Mouse (Mus musculus): ENCODE measurements around the gene Llcfc1. TPM values are rescaled to one million over a fixed set of nuclear protein-coding genes. Genes with fewer than 3 reads are reported as not detected.

Llcfc1 gene
- polyA plus RNA-seq, 1 experiment from 2014 or later = not detected

GRCm38 (mm10) chr6:41721430-41721829, 37.2 kb downstream of the Llcfc1 start:
- Histone ChIP-seq H3K27me3 (ENCODE audit: control insufficient read depth, insufficient read depth, low read length) (no peaks in the 10 kb centered on the region), H3K4me3 (replicated peaks; ENCODE audit: low read depth, low read length) (no peak overlapping the region), H3K4me2 (ENCODE audit: low read length) (no peak overlapping the region), H3K27ac (replicated peaks; ENCODE audit: low read depth, low read length) (no peak overlapping the region), H3K9me3 (ENCODE audit: control insufficient read depth, low read length) (no peaks in the 10 kb centered on the region), H3K9ac (replicated peaks; ENCODE audit: low read length) (no peak overlapping the region), H3K36me3 (ENCODE audit: control insufficient read depth, insufficient read depth, low read length) (no peaks in the 10 kb centered on the region), H3K4me1 (ENCODE audit: control insufficient read depth, insufficient read depth, low read length) (no peaks in the 10 kb centered on the region)
- DNase-seq = no peak
- 85% methylated on average over 2 of the region's 2 CpGs for WGBS
- ATAC-seq (ENCODE audit: low FRiP score, low TSS enrichment) = no peak

GRCm38 (mm10) chr6:41727989-41728609, 43.9 kb downstream of the Llcfc1 start:
- WGBS = 78% methylated on average over 1 of the region's 1 CpGs
- DNase-seq (no peak), ATAC-seq (ENCODE audit: low FRiP score, low TSS enrichment) (no peak)
- no peaks in the 10 kb centered on the region for H3K9me3 ChIP-seq (ENCODE audit: control insufficient read depth, low read length)
- H3K36me3 ChIP-seq (ENCODE audit: control insufficient read depth, insufficient read depth, low read length) = no peaks in the 10 kb centered on the region
- H3K27me3 ChIP-seq (ENCODE audit: control insufficient read depth, insufficient read depth, low read length) = no peaks in the 10 kb centered on the region
- H3K4me3 ChIP-seq (replicated peaks; ENCODE audit: low read depth, low read length) = no peak overlapping the region
- no peaks in the 10 kb centered on the region for H3K4me1 ChIP-seq (ENCODE audit: control insufficient read depth, insufficient read depth, low read length)
- no peak overlapping the region for H3K4me2 ChIP-seq (ENCODE audit: low read length)
- no peak overlapping the region for H3K9ac ChIP-seq (replicated peaks; ENCODE audit: low read length)
- no peak overlapping the region for H3K27ac ChIP-seq (replicated peaks; ENCODE audit: low read depth, low read length)

- H3K27ac ChIP-seq (replicated peaks; ENCODE audit: low read depth, low read length) = no peak overlapping the region
- H3K9ac ChIP-seq (replicated peaks; ENCODE audit: low read length) = no peak overlapping the region
- ATAC-seq (ENCODE audit: low FRiP score, low TSS enrichment) = no peak
- no peak overlapping the region for H3K4me3 ChIP-seq (replicated peaks; ENCODE audit: low read depth, low read length)
- no peaks in the 10 kb centered on the region for H3K4me1 ChIP-seq (ENCODE audit: control insufficient read depth, insufficient read depth, low read length)
- no peaks in the 10 kb centered on the region for H3K36me3 ChIP-seq (ENCODE audit: control insufficient read depth, insufficient read depth, low read length)
- no peak overlapping the region for H3K4me2 ChIP-seq (ENCODE audit: low read length)
- DNase-seq = no peak
- 89% methylated on average over 5 of the region's 5 CpGs for WGBS
- no peaks in the 10 kb centered on the region for H3K27me3 ChIP-seq (ENCODE audit: control insufficient read depth, insufficient read depth, low read length)
- H3K9me3 ChIP-seq (ENCODE audit: control insufficient read depth, low read length) = no peaks in the 10 kb centered on the region
Measured at GRCm38 (mm10) chr6:41734719-41735470, 50.7 kb downstream of the Llcfc1 start.

Other genes with a start within 250 kb of the Llcfc1 start
- gene Gm10334, start 238.3 kb upstream of the Llcfc1 start, polyA plus RNA-seq (2014; fragmentation: Nextera tagmentation; extraction: Ambion mirVana) = not detected in 2 replicates
- gene Prss1, start 225.5 kb upstream of the Llcfc1 start, polyA plus RNA-seq (2014; fragmentation: Nextera tagmentation; extraction: Ambion mirVana) = not detected in 2 replicates
- gene Prss2, start 162.6 kb upstream of the Llcfc1 start, polyA plus RNA-seq (2014; fragmentation: Nextera tagmentation; extraction: Ambion mirVana) = not detected in 2 replicates
- gene Ephb6, start 78.9 kb upstream of the Llcfc1 start, polyA plus RNA-seq (2014; fragmentation: Nextera tagmentation; extraction: Ambion mirVana) = 36.3 and 38.5 TPM in 2 replicates
- gene Trpv6, start 48.0 kb upstream of the Llcfc1 start, polyA plus RNA-seq (2014; fragmentation: Nextera tagmentation; extraction: Ambion mirVana) = 1.2 and 1.7 TPM in 2 replicates
- gene Trpv5, start 3.7 kb upstream of the Llcfc1 start, polyA plus RNA-seq (2014; fragmentation: Nextera tagmentation; extraction: Ambion mirVana) = not detected in 2 replicates
- 0.72 TPM in 1 of 2 replicates, not detected in the other for gene Kel, start 19.9 kb downstream of the Llcfc1 start, polyA plus RNA-seq (2014; fragmentation: Nextera tagmentation; extraction: Ambion mirVana)
- gene Olfr459, start 90.7 kb downstream of the Llcfc1 start, polyA plus RNA-seq (2014; fragmentation: Nextera tagmentation; extraction: Ambion mirVana) = not detected in 2 replicates
- gene Pip, start 163.1 kb downstream of the Llcfc1 start, polyA plus RNA-seq (2014; fragmentation: Nextera tagmentation; extraction: Ambion mirVana) = not detected in 2 replicates
- gene Sval2, start 168.6 kb downstream of the Llcfc1 start, polyA plus RNA-seq (2014; fragmentation: Nextera tagmentation; extraction: Ambion mirVana) = not detected in 2 replicates

All from midbrain, embryonic 14.5 days (tissue).